Mouse (Mus musculus): ENCODE results near the gene Per1. TPM values are rescaled to one million over a fixed set of nuclear protein-coding genes. Genes with fewer than 3 reads are reported as not detected.
"Not testable (repeated sequence)": the region's sequence is repeated elsewhere in the genome, so short reads cannot be mapped to it uniquely, and the experiment has no call there.

Gene Per1
- polyA plus RNA-seq, 1 experiment from 2014 or later, result 8.2 TPM

DNA sequence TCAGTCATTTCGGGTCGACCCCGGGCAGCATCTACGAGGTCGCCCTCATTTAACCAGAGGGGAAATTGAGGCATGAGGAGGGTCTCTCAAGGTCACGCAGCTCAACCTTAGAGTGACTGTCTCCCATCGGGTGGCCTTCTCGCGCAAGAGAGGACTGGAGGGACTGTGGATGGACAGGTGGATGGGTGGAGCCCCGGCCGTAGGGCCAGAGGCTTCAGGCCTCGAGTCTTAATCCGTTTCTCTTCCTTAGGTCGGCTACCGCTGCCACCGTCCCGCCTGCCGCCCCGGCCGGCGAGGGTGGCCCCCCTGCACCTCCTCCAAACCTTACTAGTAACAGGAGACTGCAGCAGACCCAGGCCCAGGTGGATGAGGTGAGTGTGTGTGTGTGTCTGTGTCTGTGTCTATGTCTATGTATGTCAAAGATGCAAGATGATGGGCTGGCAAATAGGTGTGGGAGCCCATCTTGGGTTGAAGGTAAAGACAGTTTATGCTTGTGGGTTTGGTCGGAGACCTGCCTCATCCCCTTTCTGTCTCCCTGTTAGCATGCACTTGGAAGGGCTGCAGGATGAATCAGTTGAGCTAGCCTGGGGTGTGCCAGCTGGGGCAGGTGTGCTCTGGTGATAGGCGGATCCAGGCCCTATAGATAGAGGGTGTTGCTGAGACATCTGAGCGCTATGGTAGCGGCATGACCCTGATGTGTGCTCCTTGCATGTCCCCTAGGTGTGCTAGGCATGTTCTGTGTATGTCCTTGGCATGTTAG, 6.0 kb upstream of the Per1 start:
- Histone ChIP-seq H3K4me1 (peaks cover 34% of the 10 kb centered on the region), H3K27ac (replicated peaks) (peak overlapping the region; percentile 94), H3K9ac (replicated peaks) (peak overlapping the region; percentile 100), H3K36me3 (peaks cover 10% of the 10 kb centered on the region; the same call in 1 of the 2 replicates), H3K4me2 (replicated peaks) (peak overlapping the region; percentile 84), H3K9me3 (no peaks in the 10 kb centered on the region), H3K4me3 (peak overlapping the region; percentile 95), H3K27me3 (no peaks in the 10 kb centered on the region)
- peak; percentile 30; the same call in 1 of the 2 replicates for ATAC-seq (replicated peaks)
- WGBS, result 10% methylated on average over 25 of the region's 25 CpGs

- 88% methylated on average over 12 of the region's 12 CpGs for WGBS
- peaks cover 10% of the 10 kb centered on the region; the same call in 1 of the 2 replicates for H3K36me3 ChIP-seq
- no peaks in the 10 kb centered on the region for H3K27me3 ChIP-seq
- no peaks in the 10 kb centered on the region for H3K9me3 ChIP-seq
- H3K4me1 ChIP-seq, result peaks cover 39% of the 10 kb centered on the region
- ATAC-seq (replicated peaks), result no peak
- H3K9ac ChIP-seq (replicated peaks), result peak overlapping the region; percentile 100
- H3K4me3 ChIP-seq, result peak overlapping the region; percentile 95
- peak overlapping the region; percentile 84 for H3K4me2 ChIP-seq (replicated peaks)
- 0 out of 2 replicates have a peak overlapping the region, but pooled peaks have one; percentile 12 for H3K27ac ChIP-seq (replicated peaks)
Measured at GRCm38 (mm10) chr11:69089616-69090290, 5.3 kb upstream of the Per1 start.

GRCm38 (mm10) chr11:69090367-69090766, 4.7 kb upstream of the Per1 start:
- peaks cover 10% of the 10 kb centered on the region; the same call in 1 of the 2 replicates for H3K36me3 ChIP-seq
- no peaks in the 10 kb centered on the region for H3K9me3 ChIP-seq
- no peak for ATAC-seq (replicated peaks)
- peak overlapping the region; percentile 95; the same call in 1 of the 2 replicates for H3K4me3 ChIP-seq
- H3K4me1 ChIP-seq, result peaks cover 42% of the 10 kb centered on the region
- no peak overlapping the region for H3K9ac ChIP-seq (replicated peaks)
- H3K27me3 ChIP-seq, result no peaks in the 10 kb centered on the region
- peak overlapping the region; percentile 84 for H3K4me2 ChIP-seq (replicated peaks)
- no peak overlapping the region for H3K27ac ChIP-seq (replicated peaks)
- 45% methylated on average over 6 of the region's 6 CpGs for WGBS

DNA sequence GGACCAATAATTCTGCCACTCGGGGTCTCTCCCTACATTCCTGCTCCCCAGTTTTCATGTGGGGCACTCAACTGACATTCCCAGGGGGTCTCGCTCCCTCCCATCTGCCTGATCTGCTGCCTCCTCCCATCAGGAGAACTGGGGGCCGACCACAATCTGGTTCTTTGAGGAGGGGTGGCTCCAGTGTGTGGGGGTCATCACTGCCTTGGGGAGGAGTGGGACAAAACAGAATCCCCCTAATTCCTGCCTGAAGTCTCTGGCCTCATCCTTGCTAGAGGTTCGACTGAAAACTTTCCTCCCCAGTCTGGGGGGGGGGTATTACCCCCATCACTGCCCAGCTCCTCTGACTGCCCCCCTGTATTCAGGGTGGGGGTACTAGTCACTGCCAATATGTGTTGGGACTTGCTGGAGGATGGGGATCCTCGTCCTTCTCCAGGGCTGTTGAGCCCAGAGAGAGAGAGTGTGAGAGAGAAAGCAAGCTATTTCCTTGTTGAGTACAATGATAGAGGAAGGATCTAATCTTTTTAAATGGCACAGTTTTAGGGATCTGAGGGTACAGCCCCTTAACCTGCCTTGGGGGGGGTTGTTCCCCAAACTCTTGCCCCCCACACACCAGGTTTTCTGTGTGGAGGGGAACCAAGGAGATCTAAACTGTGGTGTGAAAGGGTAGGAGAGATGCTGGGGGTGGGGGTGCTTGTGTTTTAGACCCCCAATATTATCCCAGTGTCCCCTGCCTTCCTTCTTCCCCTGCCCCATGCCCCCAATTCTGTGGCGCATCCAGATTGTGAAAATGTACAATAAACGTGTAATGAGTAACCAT, 3.2 kb upstream of the Per1 start:
- H3K4me2 ChIP-seq (replicated peaks), result no peak overlapping the region
- H3K9me3 ChIP-seq, result no peaks in the 10 kb centered on the region
- H3K4me1 ChIP-seq, result peaks cover 55% of the 10 kb centered on the region
- WGBS, result 69% methylated on average over 7 of the region's 7 CpGs
- no peak overlapping the region for H3K27ac ChIP-seq (replicated peaks)
- H3K9ac ChIP-seq (replicated peaks), result no peak overlapping the region
- no peaks in the 10 kb centered on the region for H3K27me3 ChIP-seq
- H3K36me3 ChIP-seq, result peaks cover 10% of the 10 kb centered on the region; the same call in 1 of the 2 replicates
- no peak overlapping the region for H3K4me3 ChIP-seq
- no peak for ATAC-seq (replicated peaks)

- H3K4me1 ChIP-seq, result peaks cover 61% of the 10 kb centered on the region
- H3K27me3 ChIP-seq, result no peaks in the 10 kb centered on the region
- no peak overlapping the region for H3K27ac ChIP-seq (replicated peaks)
- no peak for ATAC-seq (replicated peaks)
- WGBS, result 2% methylated on average over 3 of the region's 3 CpGs
- no peak overlapping the region for H3K9ac ChIP-seq (replicated peaks)
- H3K4me2 ChIP-seq (replicated peaks), result no peak overlapping the region
- no peaks in the 10 kb centered on the region for H3K9me3 ChIP-seq
- H3K36me3 ChIP-seq, result peaks cover 10% of the 10 kb centered on the region; the same call in 1 of the 2 replicates
- no peak overlapping the region for H3K4me3 ChIP-seq
Measured at GRCm38 (mm10) chr11:69092386-69092751, 2.6 kb upstream of the Per1 start.

GRCm38 (mm10) chr11:69092871-69093270, 2.1 kb upstream of the Per1 start:
- no peak overlapping the region for H3K27ac ChIP-seq (replicated peaks)
- ATAC-seq (replicated peaks), result no peak
- H3K4me2 ChIP-seq (replicated peaks), result no peak overlapping the region
- 82% methylated on average over 4 of the region's 4 CpGs for WGBS
- H3K4me3 ChIP-seq, result no peak overlapping the region
- no peaks in the 10 kb centered on the region for H3K9me3 ChIP-seq
- no peak overlapping the region for H3K9ac ChIP-seq (replicated peaks)
- H3K4me1 ChIP-seq, result peaks cover 66% of the 10 kb centered on the region
- peaks cover 10% of the 10 kb centered on the region; the same call in 1 of the 2 replicates for H3K36me3 ChIP-seq
- H3K27me3 ChIP-seq, result no peaks in the 10 kb centered on the region

DNA sequence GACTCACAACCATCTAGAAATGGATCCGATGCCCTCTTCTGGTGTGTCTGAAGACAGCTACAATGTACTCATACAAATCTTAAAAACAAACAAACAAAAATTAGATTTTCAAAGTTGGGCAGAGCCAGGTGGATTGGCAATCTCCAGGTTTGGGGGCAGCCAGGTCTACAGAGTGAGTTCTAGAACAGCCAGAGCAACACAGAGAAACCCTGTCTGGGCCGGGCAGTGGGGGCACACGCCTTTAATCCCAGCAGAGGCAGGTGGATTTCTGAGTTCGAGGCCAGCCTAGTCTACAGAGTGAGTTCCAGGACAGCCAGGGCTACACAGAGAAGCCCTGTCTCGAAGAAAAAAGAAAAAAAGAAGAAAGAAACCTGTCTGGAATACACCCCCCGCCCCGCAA, 1.2 kb upstream of the Per1 start:
- H3K27ac ChIP-seq (replicated peaks), result peak overlapping the region; percentile 87
- not testable (repeated sequence) for H3K9me3 ChIP-seq; H3K27me3 ChIP-seq; H3K4me3 ChIP-seq; H3K9ac ChIP-seq (replicated peaks); H3K4me2 ChIP-seq (replicated peaks); ATAC-seq (replicated peaks)
- H3K4me1 ChIP-seq, result peaks cover 73% of the 10 kb centered on the region
- peaks cover 10% of the 10 kb centered on the region; the same call in 1 of the 2 replicates for H3K36me3 ChIP-seq
- 89% methylated on average over 7 of the region's 7 CpGs for WGBS

DNA sequence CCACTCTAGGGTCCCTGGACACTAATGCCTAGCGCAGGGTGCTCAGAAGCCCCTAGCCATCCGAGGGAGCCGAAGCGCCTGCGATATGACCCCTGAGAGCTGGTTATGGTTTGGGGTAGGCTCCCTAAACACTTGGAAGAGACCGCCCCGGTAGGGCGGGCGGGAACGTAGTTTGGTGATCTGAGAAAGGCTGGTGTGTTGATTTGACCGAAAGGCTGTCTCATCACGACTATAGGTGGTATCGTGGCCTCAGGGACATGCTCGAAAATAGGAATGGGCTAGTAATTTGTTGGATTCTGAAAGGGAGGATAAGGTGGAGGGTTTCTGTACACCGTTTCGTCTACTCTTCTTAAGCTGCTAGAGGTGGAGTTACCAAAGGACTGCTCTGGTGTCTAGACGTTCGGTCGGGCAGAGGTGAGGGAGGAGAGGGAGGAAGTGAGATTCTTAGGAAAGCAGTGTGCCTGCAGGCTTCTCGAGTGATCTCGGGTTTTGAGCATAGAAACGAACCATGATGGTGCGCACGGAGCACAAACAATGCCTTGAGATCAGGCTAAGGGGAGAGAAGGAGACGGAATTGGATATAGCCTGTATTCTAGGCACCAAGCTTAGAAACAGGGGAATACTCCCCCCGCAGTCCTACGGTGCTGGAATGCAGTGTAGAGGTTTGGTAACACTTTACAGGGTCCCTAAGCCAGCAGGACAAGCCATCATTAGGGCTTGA, 654 bp downstream of the Per1 start:
- Histone ChIP-seq H3K27ac (replicated peaks) (peak overlapping the region; percentile 77), H3K4me1 (peaks cover 74% of the 10 kb centered on the region), H3K27me3 (no peaks in the 10 kb centered on the region), H3K9me3 (no peaks in the 10 kb centered on the region), H3K36me3 (peaks cover 10% of the 10 kb centered on the region; the same call in 1 of the 2 replicates), H3K9ac (replicated peaks) (peak overlapping the region; percentile 29), H3K4me3 (peak overlapping the region; percentile 45), H3K4me2 (replicated peaks) (peak overlapping the region; percentile 69)
- 2% methylated on average over 27 of the region's 27 CpGs for WGBS
- ATAC-seq (replicated peaks), result no peak

DNA sequence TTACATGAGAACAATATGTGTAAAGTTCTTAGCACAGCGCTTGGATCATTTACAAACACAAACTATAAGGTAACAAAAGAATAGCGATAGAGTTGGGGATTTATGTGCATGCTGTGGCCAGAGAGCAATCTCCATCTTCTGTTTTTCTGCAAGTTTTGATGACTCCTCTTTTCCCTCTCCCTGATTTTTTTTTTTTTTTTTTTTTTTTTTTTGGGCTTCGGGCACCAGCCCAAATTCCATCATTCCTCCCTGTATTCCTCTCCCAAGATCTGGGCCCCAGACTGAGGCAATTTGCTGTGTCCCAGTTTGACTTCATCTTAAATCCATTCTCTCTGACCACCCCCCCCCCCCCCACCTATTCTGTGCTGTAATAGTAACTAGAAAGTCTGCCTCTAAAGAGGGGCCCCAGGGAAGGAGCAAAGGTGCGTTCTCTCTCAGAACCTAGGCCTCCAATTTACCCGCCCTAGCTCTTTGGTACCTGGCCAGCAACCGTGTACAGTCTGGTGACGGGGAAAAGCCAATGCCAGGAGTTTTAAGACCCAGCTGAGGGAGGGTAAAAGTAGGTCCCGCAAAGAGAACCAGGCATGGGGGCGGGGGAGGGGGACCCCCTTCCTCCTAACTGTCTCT, 1.5 kb downstream of the Per1 start:
- Histone ChIP-seq H3K4me2 (replicated peaks) (peak overlapping the region; percentile 69), H3K27me3 (no peaks in the 10 kb centered on the region), H3K9ac (replicated peaks) (peak overlapping the region; percentile 29), H3K4me1 (peaks cover 69% of the 10 kb centered on the region), H3K27ac (replicated peaks) (peak overlapping the region; percentile 82), H3K9me3 (no peaks in the 10 kb centered on the region), H3K4me3 (peak overlapping the region; percentile 45), H3K36me3 (peaks cover 8% of the 10 kb centered on the region; the same call in 1 of the 2 replicates)
- no peak for ATAC-seq (replicated peaks)
- WGBS, result 10% methylated on average over 9 of the region's 9 CpGs

DNA sequence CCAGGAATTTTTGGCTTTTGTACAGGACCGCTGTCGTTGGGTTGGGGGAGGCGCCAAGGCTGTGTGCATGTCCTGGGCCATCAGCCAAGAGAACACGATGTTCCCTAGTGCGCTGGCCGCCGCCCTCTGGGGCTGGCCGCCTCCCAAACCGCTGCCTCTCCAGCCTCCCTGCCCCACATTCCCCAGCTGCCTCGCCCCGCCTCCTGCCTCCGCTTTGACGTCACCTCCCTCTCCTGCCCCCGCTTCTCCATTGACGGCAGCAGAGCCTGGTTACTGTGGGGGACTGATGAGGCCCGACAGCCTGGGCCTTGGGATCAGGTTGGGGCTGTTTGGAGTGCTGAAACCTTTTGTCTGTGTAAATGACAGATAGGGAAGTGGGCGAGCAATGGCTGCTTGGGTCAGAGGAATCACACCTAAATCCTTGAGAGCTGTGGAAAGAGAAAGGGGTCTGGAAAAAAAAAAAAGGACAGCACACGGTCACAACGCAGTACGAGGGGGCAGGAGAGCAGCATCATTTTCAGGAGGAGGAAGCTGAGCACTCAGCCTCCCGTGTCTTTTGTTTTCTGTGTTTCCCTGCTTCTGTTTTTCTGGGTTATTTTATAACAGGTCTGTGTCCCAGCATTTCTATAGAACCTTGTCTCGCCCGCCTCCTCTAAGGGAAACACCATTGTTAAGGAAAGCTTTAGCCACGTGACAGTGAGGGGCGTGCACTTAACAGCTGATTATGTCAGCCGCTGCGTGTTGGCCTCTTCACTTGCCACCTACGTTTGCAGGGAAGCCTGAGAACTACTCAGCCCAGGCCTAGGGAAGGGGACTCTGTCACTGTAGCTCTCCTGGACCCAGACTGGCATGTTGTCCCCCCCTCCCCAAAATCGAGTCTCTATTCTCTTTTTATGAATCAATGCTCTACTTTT, 2.2 kb downstream of the Per1 start:
- peaks cover 65% of the 10 kb centered on the region for H3K4me1 ChIP-seq
- no peak for ATAC-seq (replicated peaks)

More for the DNA sequence above, 2.2 kb downstream of the Per1 start:
- Histone ChIP-seq H3K9me3 (no peaks in the 10 kb centered on the region), H3K27ac (replicated peaks) (peak overlapping the region; percentile 82), H3K9ac (replicated peaks) (peak overlapping the region; percentile 29), H3K27me3 (no peaks in the 10 kb centered on the region), H3K4me3 (peak overlapping the region; percentile 34), H3K4me2 (replicated peaks) (peak overlapping the region; percentile 69), H3K36me3 (peaks cover 6% of the 10 kb centered on the region)
- WGBS, result 1% methylated on average over 29 of the region's 29 CpGs

Data from forebrain, embryonic 15.5 days (tissue).